Mouse (Mus musculus) activated CD4-positive, CD25-positive, alpha-beta regulatory T cell, adult 9 weeks (primary cell): ENCODE results near the gene Tcam1. TPM values are rescaled to one million over a fixed set of nuclear protein-coding genes. Genes with fewer than 3 reads are reported as not detected.

Source experiments
- polyA plus RNA-seq: library from polyadenylated mRNA; unstranded; fragments of 100-300 nt; shearing (Covaris generic); gene quantifications from one replicate; pipeline ENCODE4 v1.2.1, GENCODE M21; 2017

Gene Tcam1
- 0.33 TPM for polyA plus RNA-seq

GRCm38 (mm10) chr11:106276454-106276853, at the start of gene Tcam1:
Gene Tcam1 (plus strand): TSS chr11:106276672.

DNA sequence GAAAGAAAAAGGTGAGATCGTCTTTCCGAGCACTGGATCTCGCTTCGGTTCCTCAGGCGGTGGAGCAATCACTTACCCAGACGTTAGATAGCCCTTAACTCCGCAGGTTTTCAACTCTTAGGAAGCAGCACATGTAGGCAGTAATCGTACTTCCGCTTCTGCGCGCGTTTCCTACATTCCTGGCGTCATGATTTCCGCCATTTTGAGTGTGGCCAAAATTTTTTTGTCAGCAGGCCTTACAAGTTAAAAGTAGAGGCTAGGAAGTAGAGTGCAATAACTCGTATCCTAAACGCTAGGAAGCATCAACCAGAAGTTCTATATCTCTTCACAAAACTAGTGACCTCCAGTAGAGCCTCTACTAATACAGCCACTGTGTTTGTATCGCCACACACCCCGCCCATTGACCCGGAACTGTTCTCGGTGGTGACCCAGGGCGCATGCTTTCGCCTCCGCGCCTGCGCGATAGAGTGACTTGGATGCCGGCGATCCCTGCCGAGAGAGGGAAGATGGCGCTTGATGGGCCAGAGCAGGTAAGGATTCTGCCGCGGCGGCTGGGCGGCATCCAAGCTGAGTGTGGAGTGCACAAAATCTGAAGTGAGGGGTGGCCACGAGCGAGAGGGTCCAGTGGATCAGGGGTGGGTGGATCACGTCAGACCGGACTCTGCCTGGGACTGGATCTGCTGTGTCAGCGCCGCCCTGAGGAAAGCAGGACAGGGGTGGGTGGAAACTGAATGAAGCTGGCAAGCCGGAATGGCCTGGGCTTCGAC, 20.6 kb upstream of the Tcam1 start, which contains the start of the genes Ftsj3 and Psmc5:
TSS of gene Ftsj3 (minus strand) at position 395 of the 767 bp plus-strand sequence.
TSS of gene Psmc5 (plus strand) at position 470 of the 767 bp plus-strand sequence.

DNA sequence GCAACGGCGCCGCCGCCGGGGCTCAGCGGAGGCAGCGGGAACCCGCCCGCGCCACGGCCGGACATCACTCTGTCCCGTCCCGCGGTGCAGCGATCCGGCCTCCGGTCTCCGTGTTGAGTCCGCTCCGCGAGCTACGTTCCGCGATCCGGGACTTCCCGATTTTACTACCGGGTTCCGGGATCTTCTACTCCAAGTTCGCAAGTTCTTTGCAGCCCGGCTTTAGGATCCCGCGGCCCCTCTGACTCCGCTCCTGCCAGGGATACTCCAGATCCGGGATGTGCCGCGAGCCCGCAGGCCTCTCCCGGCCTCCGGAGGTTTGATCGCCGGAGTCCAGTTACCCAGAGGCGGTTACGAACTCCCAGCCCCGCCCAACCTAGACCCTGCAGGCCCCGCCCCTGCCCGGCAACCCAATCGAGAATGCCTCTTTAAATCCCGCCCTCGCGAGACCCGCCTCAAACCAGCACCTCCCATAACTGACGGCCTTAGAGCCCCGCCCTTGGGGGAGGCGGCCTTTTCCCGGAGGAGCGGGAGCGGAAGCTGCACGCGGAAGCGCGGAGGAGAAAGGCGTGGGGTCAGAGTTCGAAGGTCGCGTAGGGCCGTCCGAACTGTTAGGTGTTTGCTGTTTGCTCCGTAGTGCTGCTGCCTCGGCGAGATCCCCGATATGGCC, 3.7 kb upstream of the Tcam1 start, which contains the start of gene Smarcd2:
TSS of gene Smarcd2 (minus strand) at position 329 of the 667 bp plus-strand sequence.

GRCm38 (mm10) chr11:106301765-106302164, 25.3 kb downstream of the Tcam1 start, which contains the start of gene Gh:
Gene Gh (minus strand): TSS chr11:106301865.

DNA sequence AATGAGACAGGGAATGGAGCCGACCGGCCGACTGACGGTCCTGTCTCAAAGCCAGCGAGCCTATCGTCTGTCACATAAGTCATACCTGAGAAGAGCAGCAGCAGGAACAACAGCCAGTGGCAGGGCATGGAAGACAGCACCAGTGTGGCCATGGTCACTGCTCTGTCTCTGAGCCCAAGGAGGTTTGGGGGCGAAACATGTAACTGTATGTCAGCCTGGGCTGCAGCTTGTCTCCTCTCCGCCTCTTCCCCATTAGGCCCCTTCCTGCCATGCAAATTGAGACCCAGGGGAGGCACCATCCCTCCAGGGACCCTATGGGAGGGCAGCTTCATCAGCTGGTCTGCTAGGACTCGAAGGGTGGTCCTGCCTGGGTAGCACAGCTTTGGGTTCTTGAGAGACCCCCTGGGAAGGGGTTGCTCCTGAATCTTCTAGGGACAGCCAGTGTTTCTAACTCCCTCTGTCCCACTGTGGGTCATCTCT, 37.9 kb downstream of the Tcam1 start, which contains the start of gene Cd79b:
TSS of gene Cd79b (minus strand) at position 430 of the 480 bp plus-strand sequence.

Other genes starting within 250 kb of the Tcam1 start
- 109 TPM for gene Dcaf7, start 239.8 kb upstream of the Tcam1 start, polyA plus RNA-seq
- 17.1 TPM for gene Taco1, start 210.6 kb upstream of the Tcam1 start, polyA plus RNA-seq
- gene Map3k3, start 192.1 kb upstream of the Tcam1 start, polyA plus RNA-seq = 11.7 TPM
- gene Gm10840, start 115.8 kb upstream of the Tcam1 start, polyA plus RNA-seq = 1.0 TPM
- gene Limd2, start 115.8 kb upstream of the Tcam1 start, polyA plus RNA-seq = 842 TPM
- gene Strada, start 74.5 kb upstream of the Tcam1 start, polyA plus RNA-seq = 35.7 TPM
- 123 TPM for gene Ccdc47, start 60.3 kb upstream of the Tcam1 start, polyA plus RNA-seq
- gene Ddx42, start 59.7 kb upstream of the Tcam1 start, polyA plus RNA-seq = 74.9 TPM
- gene Ftsj3, start 20.6 kb upstream of the Tcam1 start, polyA plus RNA-seq = 76.7 TPM
- gene Psmc5, start 20.5 kb upstream of the Tcam1 start, polyA plus RNA-seq = 195 TPM
- 12.8 TPM for gene Smarcd2, start 3.7 kb upstream of the Tcam1 start, polyA plus RNA-seq
- not detected for gene Gh, start 25.2 kb downstream of the Tcam1 start, polyA plus RNA-seq
- 48.7 TPM for gene Cd79b, start 38.1 kb downstream of the Tcam1 start, polyA plus RNA-seq
- 0.04 TPM for gene Scn4a, start 76.6 kb downstream of the Tcam1 start, polyA plus RNA-seq
- gene Prr29, start 88.8 kb downstream of the Tcam1 start, polyA plus RNA-seq = not detected
- 108 TPM for gene Icam2, start 111.4 kb downstream of the Tcam1 start, polyA plus RNA-seq
- 2.9 TPM for gene Ern1, start 211.2 kb downstream of the Tcam1 start, polyA plus RNA-seq